Mouse (Mus musculus) lung, embryonic 16.5 days (tissue): ENCODE data around the gene Ager. TPM values are rescaled to one million over a fixed set of nuclear protein-coding genes. Genes with fewer than 3 reads are reported as not detected.

Experiments
- ATAC-seq: fragments of 200-750 bp; cut with Nextera tagmentation; 2 replicates; pipeline ENCODE4 v1.8.0; 2017; ENCODE audit warnings: low read depth, mild to moderate bottlenecking, moderate library complexity
- H3K27ac ChIP-seq: fragments of 300-500 bp; sonication (generic); 2 replicates; pipeline ENCODE4 v1.5.1; 2014; ENCODE audit warnings: mild to moderate bottlenecking, control low read depth, low read length
- H3K27me3 ChIP-seq: fragments of 300-500 bp; sonication (generic); 2 replicates; pipeline ENCODE4 v1.6.1; 2014; ENCODE audit warnings: low read depth, low read length, mixed read lengths; ENCODE audit not compliant: control insufficient read depth, insufficient read depth
- H3K36me3 ChIP-seq: fragments of 300-500 bp; sonication (generic); 2 replicates; pipeline ENCODE4 v1.6.1; 2014; ENCODE audit warnings: low read length; ENCODE audit not compliant: control insufficient read depth, insufficient read depth
- H3K4me1 ChIP-seq: fragments of 300-500 bp; sonication (generic); replicated peaks from 2 replicates; pipeline ENCODE4 v1.6.1; 2014; ENCODE audit warnings: low read length, mixed read lengths; ENCODE audit not compliant: control insufficient read depth, insufficient read depth
- H3K4me2 ChIP-seq: fragments of 300-500 bp; sonication (generic); 2 replicates; pipeline ENCODE4 v1.6.1; 2014; ENCODE audit warnings: low read depth, low read length, control low read depth
- H3K4me3 ChIP-seq: fragments of 300-500 bp; sonication (generic); 2 replicates; pipeline ENCODE4 v1.5.1; 2014; ENCODE audit warnings: mild to moderate bottlenecking, low read length, control low read depth
- H3K9ac ChIP-seq: fragments of 300-500 bp; sonication (generic); 2 replicates; pipeline ENCODE4 v1.6.1; 2014; ENCODE audit warnings: low read length, control low read depth
- H3K9me3 ChIP-seq: fragments of 300-500 bp; sonication (generic); 2 replicates; pipeline ENCODE4 v1.6.1; 2016; ENCODE audit warnings: low read length; ENCODE audit not compliant: control insufficient read depth
- WGBS: fragments of 180-500 bp; shearing (Covaris S2); extraction: QIAGEN DNeasy Blood & Tissue Kit; methylation state at CpG from one replicate; pipeline ENCODE4 v1.1.7; 2014; 5-methylcytosine and 5-hydroxymethylcytosine counted together
- polyA plus RNA-seq: library from polyadenylated mRNA; unstranded; fragments of >200 nt; fragmentation: Nextera tagmentation; extraction: Ambion mirVana; gene quantifications from 2 replicates; pipeline ENCODE4 v1.2.1, GENCODE M21; 2015

The Ager gene
- polyA plus RNA-seq, 1 experiment from 2014 or later, result 379 TPM

DNA sequence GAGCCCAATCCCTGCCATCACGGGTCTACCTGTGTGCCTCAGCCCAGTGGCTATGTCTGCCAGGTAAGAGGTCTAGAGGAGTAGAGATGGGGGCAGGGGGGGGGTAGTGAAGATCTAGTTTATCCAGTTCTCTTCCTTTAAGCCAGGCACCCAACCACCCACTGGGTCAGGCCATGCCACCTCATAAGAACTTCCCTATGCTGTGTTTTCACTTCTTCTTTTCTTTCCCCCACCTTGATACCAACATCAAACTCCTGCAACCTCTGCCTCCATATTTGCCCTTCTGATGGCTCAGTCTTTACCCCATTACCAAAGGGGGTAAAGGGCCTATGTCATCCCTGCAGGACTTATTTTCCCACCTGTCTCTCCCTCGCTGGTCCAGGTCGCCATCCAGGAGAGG is 19.6 kb upstream of the Ager start:
- no peak overlapping the region for H3K27ac ChIP-seq
- H3K9ac ChIP-seq, result no peak overlapping the region
- H3K36me3 ChIP-seq, result no peaks in the 10 kb centered on the region
- no peak overlapping the region for H3K4me2 ChIP-seq
- H3K27me3 ChIP-seq, result no peaks in the 10 kb centered on the region
- WGBS, result 93% methylated on average over 3 of the region's 3 CpGs
- no peak for ATAC-seq
- H3K9me3 ChIP-seq, result no peaks in the 10 kb centered on the region
- H3K4me3 ChIP-seq, result no peak overlapping the region
- no peaks in the 10 kb centered on the region for H3K4me1 ChIP-seq

DNA sequence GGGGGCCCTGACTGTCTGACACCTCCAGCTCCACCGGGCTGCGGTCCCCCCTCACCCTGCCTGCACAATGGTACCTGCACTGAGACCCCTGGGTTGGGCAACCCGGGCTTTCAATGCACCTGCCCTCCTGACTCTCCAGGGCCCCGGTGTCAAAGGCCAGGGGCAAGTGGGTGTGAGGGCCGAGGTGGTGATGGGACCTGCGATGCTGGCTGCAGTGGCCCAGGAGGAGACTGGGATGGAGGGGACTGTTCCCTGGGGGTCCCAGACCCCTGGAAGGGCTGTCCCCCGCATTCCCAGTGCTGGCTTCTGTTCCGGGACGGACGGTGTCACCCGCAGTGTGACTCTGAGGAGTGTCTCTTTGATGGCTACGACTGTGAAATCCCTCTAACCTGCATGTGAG is 15.1 kb upstream of the Ager start:
- H3K4me3 ChIP-seq, result no peak overlapping the region
- no peak overlapping the region for H3K4me2 ChIP-seq
- H3K27me3 ChIP-seq, result no peaks in the 10 kb centered on the region
- no peak for ATAC-seq
- H3K9me3 ChIP-seq, result no peaks in the 10 kb centered on the region
- H3K36me3 ChIP-seq, result no peaks in the 10 kb centered on the region
- no peak overlapping the region for H3K9ac ChIP-seq
- no peak overlapping the region for H3K27ac ChIP-seq
- WGBS, result 80% methylated on average over 12 of the region's 12 CpGs
- H3K4me1 ChIP-seq, result peaks cover 10% of the 10 kb centered on the region

DNA sequence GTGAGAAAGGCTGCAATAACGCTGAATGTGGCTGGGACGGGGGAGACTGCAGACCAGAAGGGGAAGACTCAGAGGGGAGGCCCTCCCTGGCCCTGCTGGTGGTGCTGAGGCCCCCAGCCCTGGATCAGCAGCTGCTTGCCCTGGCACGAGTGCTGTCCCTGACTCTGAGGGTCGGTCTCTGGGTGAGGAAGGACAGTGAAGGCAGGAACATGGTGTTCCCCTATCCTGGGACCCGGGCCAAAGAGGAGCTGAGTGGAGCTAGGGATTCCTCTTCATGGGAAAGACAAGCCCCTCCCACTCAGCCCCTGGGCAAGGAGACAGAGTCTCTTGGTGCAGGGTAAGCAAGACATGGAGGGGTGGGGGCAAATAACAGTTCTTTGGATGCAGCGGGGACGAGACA is 14.3 kb upstream of the Ager start:
- no peak for ATAC-seq
- Histone ChIP-seq H3K27ac (no peak overlapping the region), H3K27me3 (no peaks in the 10 kb centered on the region), H3K4me1 (peaks cover 16% of the 10 kb centered on the region), H3K4me3 (no peak overlapping the region), H3K36me3 (no peaks in the 10 kb centered on the region), H3K9me3 (no peaks in the 10 kb centered on the region), H3K9ac (no peak overlapping the region), H3K4me2 (no peak overlapping the region)
- WGBS, result 48% methylated on average over 7 of the region's 7 CpGs

DNA sequence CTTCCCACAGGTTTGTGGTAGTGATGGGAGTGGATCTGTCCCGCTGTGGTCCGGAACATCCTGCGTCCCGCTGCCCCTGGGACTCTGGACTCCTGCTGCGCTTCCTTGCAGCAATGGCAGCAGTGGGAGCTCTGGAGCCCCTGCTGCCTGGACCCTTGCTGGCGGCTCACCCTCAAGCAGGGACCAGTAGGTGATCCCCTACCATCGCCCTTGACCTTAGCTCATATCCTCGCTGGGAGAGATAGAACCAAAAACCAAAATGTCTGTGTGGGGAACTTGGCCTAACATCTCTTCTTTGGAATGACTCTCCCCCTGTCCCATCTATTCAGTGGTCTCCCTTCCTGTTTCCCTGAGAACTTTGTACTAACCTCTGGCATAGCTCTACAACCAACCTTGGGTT is 13.8 kb upstream of the Ager start:
- ATAC-seq, result no peak
- H3K4me3 ChIP-seq, result no peak overlapping the region
- H3K9ac ChIP-seq, result no peak overlapping the region
- no peaks in the 10 kb centered on the region for H3K27me3 ChIP-seq
- no peaks in the 10 kb centered on the region for H3K36me3 ChIP-seq
- 93% methylated on average over 8 of the region's 8 CpGs for WGBS
- H3K9me3 ChIP-seq, result no peaks in the 10 kb centered on the region
- H3K27ac ChIP-seq, result no peak overlapping the region
- no peak overlapping the region for H3K4me2 ChIP-seq
- peaks cover 17% of the 10 kb centered on the region for H3K4me1 ChIP-seq

DNA sequence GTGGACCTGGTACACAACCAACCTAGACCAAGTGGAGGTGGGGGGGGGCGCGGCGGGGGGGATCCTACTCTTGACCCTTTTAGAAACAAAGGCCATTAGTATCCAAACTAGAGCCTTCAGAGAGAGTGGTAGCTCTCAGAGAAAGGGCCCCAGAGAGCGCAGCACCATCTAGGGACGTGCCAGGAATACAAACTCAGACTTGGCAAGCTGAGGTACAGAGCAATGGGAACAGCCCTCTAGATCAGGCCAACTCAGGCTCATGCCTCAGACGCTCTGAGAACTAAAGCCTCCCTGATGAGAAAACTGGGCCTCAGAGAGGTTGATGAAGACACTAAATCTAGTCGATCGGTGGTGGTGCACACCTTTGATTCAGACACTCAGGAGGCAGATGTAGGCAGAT is 12.5 kb upstream of the Ager start:
- H3K9ac ChIP-seq, result no peak overlapping the region
- 94% methylated on average over 8 of the region's 8 CpGs for WGBS
- H3K27me3 ChIP-seq, result no peaks in the 10 kb centered on the region
- no peak for ATAC-seq
- no peak overlapping the region for H3K4me2 ChIP-seq
- no peak overlapping the region for H3K27ac ChIP-seq
- H3K36me3 ChIP-seq, result no peaks in the 10 kb centered on the region
- H3K4me3 ChIP-seq, result no peak overlapping the region
- H3K4me1 ChIP-seq, result peaks cover 30% of the 10 kb centered on the region
- no peaks in the 10 kb centered on the region for H3K9me3 ChIP-seq

DNA sequence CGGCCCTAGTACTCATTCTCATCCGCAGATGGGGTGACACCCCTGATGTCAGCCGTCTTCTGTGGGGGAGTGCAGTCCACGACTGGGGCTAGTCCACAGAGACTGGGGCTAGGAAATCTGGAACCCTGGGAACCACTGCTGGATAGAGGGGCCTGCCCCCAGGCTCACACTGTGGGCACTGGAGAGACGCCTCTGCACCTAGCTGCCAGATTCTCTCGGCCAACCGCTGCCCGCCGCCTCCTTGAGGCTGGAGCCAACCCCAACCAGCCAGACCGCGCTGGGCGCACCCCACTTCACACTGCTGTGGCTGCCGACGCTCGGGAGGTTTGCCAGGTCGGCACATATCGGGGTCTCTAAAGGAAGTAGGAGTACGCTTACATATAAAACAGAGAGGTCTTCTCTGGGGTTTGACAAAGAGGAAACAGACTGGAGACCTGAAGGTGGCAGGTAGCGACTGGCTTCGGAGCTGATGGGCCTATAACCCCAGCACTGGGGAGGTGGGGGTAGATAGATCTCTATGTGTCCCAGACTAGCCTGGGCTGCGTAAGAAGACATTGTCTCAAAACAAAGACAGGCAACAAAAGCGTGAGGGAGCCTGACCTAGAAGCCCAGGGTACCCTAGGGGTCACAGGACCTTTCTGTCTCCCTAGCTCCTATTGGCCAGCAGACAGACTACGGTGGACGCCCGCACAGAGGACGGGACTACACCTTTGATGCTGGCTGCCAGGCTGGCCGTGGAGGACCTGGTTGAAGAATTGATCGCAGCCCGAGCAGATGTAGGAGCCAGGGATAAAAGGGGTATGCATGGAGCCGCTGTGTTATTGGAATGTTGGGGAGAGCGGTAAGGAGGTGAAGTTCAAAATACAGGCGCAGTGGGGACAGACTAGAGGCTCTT is 11.5 kb upstream of the Ager start:
- Histone ChIP-seq H3K9me3 (no peaks in the 10 kb centered on the region), H3K4me1 (peaks cover 40% of the 10 kb centered on the region), H3K4me2 (peak overlapping the region; percentile 99), H3K4me3 (peak overlapping the region; percentile 85), H3K9ac (peak overlapping the region; percentile 98), H3K27me3 (no peaks in the 10 kb centered on the region), H3K36me3 (no peaks in the 10 kb centered on the region), H3K27ac (peak overlapping the region; percentile 98)
- 23% methylated on average over 32 of the region's 32 CpGs for whole genome bisulfite sequencing
- ATAC-seq, result no peak

DNA sequence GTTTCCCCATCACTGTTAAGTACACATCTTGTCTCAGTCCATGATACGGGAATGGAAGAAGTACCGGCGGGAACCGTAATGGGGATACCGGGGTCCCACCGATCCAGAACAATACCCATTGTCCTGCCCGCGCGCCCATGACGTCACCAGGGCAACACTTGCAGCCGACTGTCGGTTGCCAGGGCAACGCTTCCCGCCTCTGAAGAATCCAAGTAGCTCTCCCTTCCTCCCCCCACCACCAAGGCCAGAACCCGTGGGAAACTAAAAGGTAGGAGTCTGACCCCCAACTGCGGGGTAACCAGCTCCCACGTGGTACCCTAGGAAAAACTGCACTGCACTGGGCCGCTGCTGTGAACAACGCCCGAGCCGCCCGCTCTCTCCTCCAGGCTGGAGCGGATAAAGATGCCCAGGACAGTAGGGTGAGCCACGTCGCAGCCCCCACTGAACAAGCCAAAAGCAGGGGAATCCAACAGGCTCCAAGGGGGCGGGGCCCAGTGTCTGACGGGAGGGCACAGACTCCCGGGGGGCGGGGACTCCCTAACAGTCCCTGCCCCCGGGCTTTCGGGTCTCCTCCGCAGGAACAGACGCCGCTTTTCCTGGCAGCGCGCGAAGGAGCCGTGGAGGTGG is 10.8 kb upstream of the Ager start:
- no peaks in the 10 kb centered on the region for H3K9me3 ChIP-seq
- H3K4me3 ChIP-seq, result peak overlapping the region; percentile 85
- H3K4me2 ChIP-seq, result peak overlapping the region; percentile 99
- H3K9ac ChIP-seq, result peak overlapping the region; percentile 98
- peak overlapping the region; percentile 98 for H3K27ac ChIP-seq
- peaks cover 46% of the 10 kb centered on the region for H3K4me1 ChIP-seq
- ATAC-seq, result peak; percentile 82
- no peaks in the 10 kb centered on the region for H3K36me3 ChIP-seq
- H3K27me3 ChIP-seq, result no peaks in the 10 kb centered on the region
- under 1% methylated on average over 38 of the region's 38 CpGs for WGBS

DNA sequence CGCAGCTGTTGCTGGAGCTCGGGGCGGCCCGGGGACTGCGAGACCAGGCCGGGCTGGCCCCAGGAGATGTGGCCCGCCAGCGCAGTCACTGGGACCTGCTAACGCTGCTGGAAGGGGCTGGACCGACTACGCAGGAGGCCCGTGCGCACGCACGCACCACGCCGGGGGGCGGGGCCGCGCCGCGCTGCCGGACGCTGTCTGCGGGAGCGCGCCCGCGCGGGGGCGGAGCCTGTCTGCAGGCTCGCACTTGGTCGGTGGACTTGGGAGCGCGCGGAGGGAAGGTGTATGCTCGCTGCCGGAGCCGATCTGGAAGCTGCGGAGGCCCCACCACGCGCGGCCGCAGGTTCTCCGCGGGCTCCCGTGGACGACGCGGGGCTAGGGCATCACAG is 10.2 kb upstream of the Ager start:
- H3K4me1 ChIP-seq, result peaks cover 46% of the 10 kb centered on the region
- peak overlapping the region; percentile 85 for H3K4me3 ChIP-seq
- H3K4me2 ChIP-seq, result peak overlapping the region; percentile 99
- no peaks in the 10 kb centered on the region for H3K9me3 ChIP-seq
- H3K27ac ChIP-seq, result peak overlapping the region; percentile 98
- no peaks in the 10 kb centered on the region for H3K36me3 ChIP-seq
- H3K9ac ChIP-seq, result peak overlapping the region; percentile 98
- peak; percentile 86 for ATAC-seq
- H3K27me3 ChIP-seq, result no peaks in the 10 kb centered on the region
- WGBS, result under 1% methylated on average over 30 of the region's 50 CpGs

DNA sequence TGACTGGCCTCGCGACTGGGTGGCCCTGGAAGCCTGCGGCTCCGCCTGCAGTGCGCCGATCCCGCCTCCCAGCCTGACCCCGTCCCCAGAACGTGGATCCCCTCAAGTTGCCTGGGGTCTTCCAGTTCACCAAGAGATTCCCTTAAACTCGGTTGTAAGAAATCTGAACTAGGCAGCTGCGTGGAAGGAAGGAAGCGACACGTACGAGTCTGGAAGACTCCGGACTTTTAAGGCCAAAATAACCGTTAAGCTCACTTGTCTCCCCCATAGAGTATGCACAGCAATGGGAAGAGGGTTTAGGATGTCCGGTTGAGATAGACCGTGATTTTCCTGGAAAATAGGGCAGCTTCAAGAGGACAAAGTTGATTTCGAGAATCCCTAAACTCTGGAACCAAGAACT is 9.8 kb upstream of the Ager start:
- Histone ChIP-seq H3K27ac (peak overlapping the region; percentile 98), H3K4me1 (peaks cover 46% of the 10 kb centered on the region), H3K36me3 (no peaks in the 10 kb centered on the region), H3K27me3 (no peaks in the 10 kb centered on the region), H3K9me3 (no peaks in the 10 kb centered on the region), H3K9ac (peak overlapping the region; percentile 98), H3K4me3 (peak overlapping the region; percentile 85), H3K4me2 (peak overlapping the region; percentile 99)
- 3% methylated on average over 19 of the region's 19 CpGs for WGBS
- ATAC-seq, result no peak
